Mouse (Mus musculus) heart, embryonic 16.5 days (tissue): ENCODE measurements around the gene Tet2. TPM values are rescaled to one million over a fixed set of nuclear protein-coding genes. Genes with fewer than 3 reads are reported as not detected.

Experiments used
- ATAC-seq: fragments of 200-750 bp; cut with Nextera tagmentation; replicated peaks from 2 replicates; pipeline ENCODE4 v1.8.0; 2017; ENCODE audit warnings: moderate number of reproducible peaks; ENCODE audit not compliant: insufficient read depth, low FRiP score; ENCODE audit errors: extremely low read depth
- H3K27ac ChIP-seq: fragments of 300-500 bp; sonication (generic); 2 replicates; pipeline ENCODE4 v1.5.1; 2014; ENCODE audit warnings: mild to moderate bottlenecking, low read length, control low read depth, moderate library complexity
- H3K27me3 ChIP-seq: fragments of 300-500 bp; sonication (generic); 2 replicates; pipeline ENCODE4 v1.6.1; 2014; ENCODE audit warnings: low read length, mixed read lengths; ENCODE audit not compliant: control insufficient read depth, insufficient read depth
- H3K36me3 ChIP-seq: fragments of 300-500 bp; sonication (generic); 2 replicates; pipeline ENCODE4 v1.6.1; 2014; ENCODE audit not compliant: control insufficient read depth, insufficient read depth
- H3K4me1 ChIP-seq: fragments of 300-500 bp; sonication (generic); 2 replicates; pipeline ENCODE4 v1.6.1; 2014; ENCODE audit warnings: low read length, mixed read lengths; ENCODE audit not compliant: control insufficient read depth, insufficient read depth
- H3K4me2 ChIP-seq: fragments of 300-500 bp; sonication (generic); 2 replicates; pipeline ENCODE4 v1.6.1; 2014; ENCODE audit warnings: low read depth, mild to moderate bottlenecking, control low read depth, low read length
- H3K4me3 ChIP-seq: fragments of 300-500 bp; sonication (generic); 2 replicates; pipeline ENCODE4 v1.5.1; 2014; ENCODE audit warnings: mild to moderate bottlenecking, control low read depth, low read length
- H3K9ac ChIP-seq: fragments of 300-500 bp; sonication (generic); 2 replicates; pipeline ENCODE4 v1.6.1; 2014; ENCODE audit warnings: low read length, control low read depth
- H3K9me3 ChIP-seq: fragments of 300-500 bp; sonication (generic); replicated peaks from 2 replicates; pipeline ENCODE4 v1.6.1; 2016; ENCODE audit warnings: low read length; ENCODE audit not compliant: control insufficient read depth
- WGBS: fragments of 180-500 bp; shearing (Covaris S2); extraction: QIAGEN DNeasy Blood & Tissue Kit; methylation state at CpG from one replicate; pipeline ENCODE4 v1.1.7; 2014; 5-methylcytosine and 5-hydroxymethylcytosine counted together
- polyA plus RNA-seq: library from polyadenylated mRNA; unstranded; fragments of >200 nt; fragmentation: Nextera tagmentation; extraction: Ambion mirVana; gene quantifications from 2 replicates; pipeline ENCODE4 v1.2.1, GENCODE M21; 2015

Tet2 gene
- polyA plus RNA-seq, 1 experiment from 2014 or later = 11.3 TPM

DNA sequence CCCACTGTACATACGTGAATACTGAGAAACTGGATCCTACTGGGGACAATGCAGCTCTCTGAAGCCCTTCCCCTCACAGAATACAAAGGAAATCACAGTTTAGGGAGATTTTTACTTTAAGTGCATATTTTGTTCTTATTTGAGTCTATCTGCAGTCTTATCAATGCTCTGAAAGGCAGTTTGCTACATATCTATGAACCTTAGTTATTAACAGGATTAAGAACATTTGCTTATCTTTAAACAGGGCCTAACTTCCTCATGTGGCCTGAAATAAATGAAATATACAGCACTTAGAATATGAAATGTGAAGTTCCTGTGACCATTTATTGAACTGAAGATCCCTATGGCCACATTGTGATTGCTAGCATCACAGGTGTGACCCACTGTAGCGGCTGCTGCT is 53.6 kb downstream of the Tet2 start:
- no peak overlapping the region for H3K4me2 ChIP-seq
- no peaks in the 10 kb centered on the region for H3K4me1 ChIP-seq
- no peak overlapping the region for H3K27ac ChIP-seq
- no peak overlapping the region for H3K4me3 ChIP-seq
- H3K9me3 ChIP-seq = no peaks in the 10 kb centered on the region
- 80% methylated on average over 2 of the region's 2 CpGs for WGBS
- no peak for ATAC-seq
- peaks cover 14% of the 10 kb centered on the region for H3K36me3 ChIP-seq
- H3K9ac ChIP-seq = no peak overlapping the region
- H3K27me3 ChIP-seq = no peaks in the 10 kb centered on the region

DNA sequence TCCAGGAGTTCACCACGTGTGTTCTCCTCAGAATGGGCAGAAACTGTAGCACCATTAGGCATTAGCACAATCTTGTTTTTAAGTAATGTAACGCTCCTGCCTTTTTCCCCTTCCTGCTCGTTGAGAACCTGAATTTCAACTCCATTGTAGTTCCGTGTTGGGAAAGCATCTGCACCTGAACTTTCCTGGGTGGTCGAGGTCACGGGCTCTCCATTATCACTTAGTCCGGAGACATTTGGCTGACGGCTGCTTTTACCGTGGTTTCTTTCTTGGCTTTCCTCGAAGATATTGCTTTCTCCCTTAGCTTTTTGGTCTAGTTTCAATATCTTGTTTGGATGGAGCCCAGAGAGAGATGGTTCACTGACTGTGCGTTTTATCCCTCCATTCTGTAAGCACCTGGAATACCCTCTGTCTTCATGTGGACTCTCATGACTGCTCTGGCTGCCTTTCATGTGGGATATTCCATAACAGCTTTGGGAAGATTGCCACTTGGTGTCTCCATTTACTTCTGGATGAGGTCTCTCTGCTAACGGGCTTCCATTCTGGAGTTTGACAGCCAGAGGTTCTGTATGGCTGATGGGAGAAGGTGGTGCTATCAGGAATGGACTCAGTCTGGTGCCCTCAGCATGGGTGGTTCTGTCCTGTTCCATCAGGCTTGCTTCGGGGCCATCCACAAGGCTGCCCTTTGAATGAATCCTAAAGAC is 56.8 kb downstream of the Tet2 start:
- H3K36me3 ChIP-seq = peaks cover 27% of the 10 kb centered on the region
- H3K4me2 ChIP-seq = no peak overlapping the region
- no peaks in the 10 kb centered on the region for H3K4me1 ChIP-seq
- H3K27ac ChIP-seq = no peak overlapping the region
- no peaks in the 10 kb centered on the region for H3K9me3 ChIP-seq
- ATAC-seq = no peak
- H3K4me3 ChIP-seq = no peak overlapping the region
- 82% methylated on average over 13 of the region's 13 CpGs for WGBS
- no peak overlapping the region for H3K9ac ChIP-seq
- no peaks in the 10 kb centered on the region for H3K27me3 ChIP-seq

DNA sequence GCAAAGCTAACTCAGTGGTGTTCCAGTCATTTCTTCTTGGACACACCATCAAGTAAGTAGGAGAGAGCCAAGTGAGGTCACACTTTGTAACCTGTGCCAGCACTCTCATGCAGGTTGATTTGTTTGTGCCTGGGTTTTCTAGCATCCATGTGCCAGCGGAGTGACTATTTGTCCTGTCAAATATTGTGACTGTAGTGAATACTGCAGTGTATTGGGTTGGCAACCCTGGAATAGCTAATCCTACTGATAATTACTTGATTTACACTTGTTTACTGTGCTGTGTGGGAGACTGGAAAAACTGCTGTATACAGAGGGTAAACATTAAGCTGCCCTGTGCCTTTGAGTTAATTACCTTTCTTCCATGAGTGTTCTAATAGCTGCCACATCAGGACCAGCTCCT is 62.1 kb downstream of the Tet2 start:
- Histone ChIP-seq H3K9ac (no peak overlapping the region), H3K9me3 (no peaks in the 10 kb centered on the region), H3K27me3 (no peaks in the 10 kb centered on the region), H3K4me3 (no peak overlapping the region), H3K4me2 (no peak overlapping the region), H3K4me1 (no peaks in the 10 kb centered on the region), H3K27ac (no peak overlapping the region), H3K36me3 (peaks cover 49% of the 10 kb centered on the region)
- no peak for ATAC-seq
- WGBS = 97% methylated on average over 1 of the region's 1 CpGs

GRCm38 (mm10) chr3:133478987-133479386 is 66.0 kb downstream of the Tet2 start:
- no peak for ATAC-seq

DNA sequence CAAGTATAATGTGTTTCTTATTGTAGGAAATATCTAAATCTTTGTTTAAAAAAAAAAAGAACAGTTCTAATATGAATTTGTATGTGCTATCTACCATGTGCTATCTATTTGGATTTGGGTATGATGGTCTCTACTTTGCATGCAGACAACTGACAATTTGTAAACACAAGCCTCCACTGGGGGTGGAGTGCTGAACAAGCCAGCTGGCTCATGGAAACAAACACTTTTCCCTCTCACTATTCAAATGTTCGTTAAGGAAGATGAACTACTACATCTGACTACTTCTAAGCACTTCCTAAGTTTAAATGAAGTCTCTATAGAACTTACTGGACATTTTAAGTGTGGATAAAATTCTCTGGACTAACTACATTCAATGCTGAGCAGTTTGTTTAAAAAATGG is 71.2 kb downstream of the Tet2 start:
- no peak overlapping the region for H3K4me3 ChIP-seq
- H3K4me2 ChIP-seq = no peak overlapping the region
- 78% methylated on average over 1 of the region's 1 CpGs for WGBS
- H3K9ac ChIP-seq = no peak overlapping the region
- H3K9me3 ChIP-seq = no peaks in the 10 kb centered on the region
- no peaks in the 10 kb centered on the region for H3K27me3 ChIP-seq
- H3K36me3 ChIP-seq = peaks cover 34% of the 10 kb centered on the region
- H3K4me1 ChIP-seq = no peaks in the 10 kb centered on the region
- ATAC-seq = no peak
- no peak overlapping the region for H3K27ac ChIP-seq

More at GRCm38 (mm10) chr3:133478987-133479386, 66.0 kb downstream of the Tet2 start:
- no peaks in the 10 kb centered on the region for H3K27me3 ChIP-seq
- no peak overlapping the region for H3K27ac ChIP-seq
- no peak overlapping the region for H3K4me2 ChIP-seq
- H3K36me3 ChIP-seq = peaks cover 41% of the 10 kb centered on the region
- H3K4me3 ChIP-seq = no peak overlapping the region
- H3K4me1 ChIP-seq = no peaks in the 10 kb centered on the region
- H3K9ac ChIP-seq = no peak overlapping the region
- WGBS = 83% methylated on average over 3 of the region's 3 CpGs
- H3K9me3 ChIP-seq = no peaks in the 10 kb centered on the region

DNA sequence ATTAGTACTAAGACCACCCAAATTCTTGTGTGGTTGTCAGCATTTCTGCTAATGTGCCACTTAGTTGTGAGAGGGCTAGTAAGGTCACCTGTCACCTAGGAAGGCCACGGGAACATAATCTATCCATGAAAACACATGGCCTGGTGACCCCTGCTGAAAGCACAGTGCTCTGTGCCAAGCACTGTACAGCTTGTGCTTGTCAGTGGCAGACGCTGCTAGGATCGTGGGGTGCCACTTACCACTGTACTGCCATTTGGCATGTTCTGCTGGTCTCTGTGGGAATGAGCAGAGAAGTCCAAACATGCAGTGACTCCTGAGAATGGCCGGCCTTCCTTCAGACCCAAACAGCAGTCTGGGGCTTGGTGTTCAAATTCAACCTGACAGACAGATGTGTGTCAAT is 73.8 kb downstream of the Tet2 start:
- Histone ChIP-seq H3K27me3 (no peaks in the 10 kb centered on the region), H3K4me2 (no peak overlapping the region), H3K4me3 (no peak overlapping the region), H3K27ac (no peak overlapping the region), H3K4me1 (no peaks in the 10 kb centered on the region), H3K36me3 (peaks cover 54% of the 10 kb centered on the region), H3K9ac (no peak overlapping the region), H3K9me3 (no peaks in the 10 kb centered on the region)
- ATAC-seq = no peak
- WGBS = 80% methylated on average over 4 of the region's 4 CpGs

DNA sequence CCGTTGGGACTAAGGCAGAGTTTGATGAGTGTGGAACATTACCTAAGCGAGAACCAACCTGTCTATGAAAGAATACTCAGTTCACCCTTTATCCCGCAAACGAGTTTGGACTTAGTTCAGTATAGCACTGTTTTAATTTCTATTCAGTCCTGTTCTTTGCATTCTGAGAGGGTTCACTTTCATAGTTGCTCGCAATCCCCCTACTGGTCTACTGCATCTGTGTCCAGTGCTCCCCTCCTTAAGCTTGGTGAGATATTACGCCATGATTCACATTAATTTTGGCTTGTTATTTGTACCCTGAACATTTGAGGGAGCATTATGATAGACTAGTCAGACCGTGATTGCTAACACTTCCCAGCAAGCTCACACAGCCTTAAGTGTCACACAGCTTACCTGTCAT is 76.1 kb downstream of the Tet2 start:
- no peaks in the 10 kb centered on the region for H3K27me3 ChIP-seq
- 95% methylated on average over 7 of the region's 7 CpGs for WGBS
- no peak overlapping the region for H3K27ac ChIP-seq
- no peak overlapping the region for H3K4me2 ChIP-seq
- no peak for ATAC-seq
- H3K9me3 ChIP-seq = no peaks in the 10 kb centered on the region
- H3K36me3 ChIP-seq = peaks cover 41% of the 10 kb centered on the region
- H3K9ac ChIP-seq = no peak overlapping the region
- H3K4me3 ChIP-seq = no peak overlapping the region
- H3K4me1 ChIP-seq = no peaks in the 10 kb centered on the region

DNA sequence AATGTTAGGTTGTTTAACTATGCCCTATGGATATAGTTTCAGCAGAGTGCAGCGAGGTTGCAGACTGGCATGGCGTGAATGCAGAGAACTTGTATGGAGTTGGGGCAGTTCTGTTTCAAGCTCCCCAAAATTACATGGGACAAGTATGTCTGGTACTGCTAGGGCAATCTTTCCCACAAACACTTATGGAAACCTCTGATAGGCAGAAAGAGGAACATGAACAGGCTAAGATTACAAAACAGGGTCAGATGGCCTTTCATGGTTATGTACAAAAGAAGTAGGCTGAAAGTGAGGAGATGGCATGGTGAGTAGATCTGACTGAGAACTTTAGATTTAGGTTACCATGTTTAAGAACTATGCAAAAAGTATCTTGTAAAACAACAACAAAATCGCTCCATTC is 81.7 kb downstream of the Tet2 start:
- H3K9ac ChIP-seq = no peak overlapping the region
- ATAC-seq = no peak
- no peak overlapping the region for H3K4me3 ChIP-seq
- peaks cover 23% of the 10 kb centered on the region for H3K36me3 ChIP-seq
- no peaks in the 10 kb centered on the region for H3K9me3 ChIP-seq
- no peak overlapping the region for H3K27ac ChIP-seq
- no peak overlapping the region for H3K4me2 ChIP-seq
- H3K27me3 ChIP-seq = no peaks in the 10 kb centered on the region
- 92% methylated on average over 3 of the region's 3 CpGs for WGBS
- no peaks in the 10 kb centered on the region for H3K4me1 ChIP-seq

- Histone ChIP-seq H3K4me1 (no peaks in the 10 kb centered on the region), H3K4me2 (no peak overlapping the region), H3K27me3 (no peaks in the 10 kb centered on the region), H3K9ac (no peak overlapping the region), H3K9me3 (no peaks in the 10 kb centered on the region), H3K36me3 (peaks cover 15% of the 10 kb centered on the region), H3K27ac (no peak overlapping the region), H3K4me3 (no peak overlapping the region)
- WGBS = 87% methylated on average over 6 of the region's 6 CpGs
- ATAC-seq = no peak
Observed at GRCm38 (mm10) chr3:133462485-133462884, 82.5 kb downstream of the Tet2 start.
